Mouse (Mus musculus) intestine, embryonic 16.5 days (tissue): ENCODE data around the gene Ncbp3. TPM values are rescaled to one million over a fixed set of nuclear protein-coding genes. Genes with fewer than 3 reads are reported as not detected.

Experiments
- ATAC-seq: fragments of 200-750 bp; cut with Nextera tagmentation; 2 replicates; pipeline ENCODE4 v1.8.0; 2017; ENCODE audit warnings: moderate TSS enrichment, moderate library complexity
- H3K27ac ChIP-seq: fragments of 300-500 bp; sonication (generic); 2 replicates; pipeline ENCODE4 v1.5.1; 2014; ENCODE audit warnings: mild to moderate bottlenecking, low read length
- H3K27me3 ChIP-seq: fragments of 300-500 bp; sonication (generic); replicated peaks from 2 replicates; pipeline ENCODE4 v1.6.1; 2014; ENCODE audit warnings: low read length, control low read depth, mixed read lengths; ENCODE audit not compliant: control insufficient read depth, insufficient read depth
- H3K36me3 ChIP-seq: fragments of 300-500 bp; sonication (generic); 2 replicates; pipeline ENCODE4 v1.6.1; 2014; ENCODE audit warnings: low read length, control low read depth; ENCODE audit not compliant: control insufficient read depth, insufficient read depth
- H3K4me1 ChIP-seq: fragments of 300-500 bp; sonication (generic); 2 replicates; pipeline ENCODE4 v1.6.1; 2014; ENCODE audit warnings: low read length, control low read depth, mixed read lengths; ENCODE audit not compliant: control insufficient read depth, insufficient read depth
- H3K4me2 ChIP-seq: fragments of 300-500 bp; sonication (generic); 2 replicates; pipeline ENCODE4 v1.6.1; 2014; ENCODE audit warnings: low read depth, low read length, control low read depth
- H3K4me3 ChIP-seq: fragments of 300-500 bp; sonication (generic); 2 replicates; pipeline ENCODE4 v1.5.1; 2014; ENCODE audit warnings: mild to moderate bottlenecking, low read length
- H3K9ac ChIP-seq: fragments of 300-500 bp; sonication (generic); 2 replicates; pipeline ENCODE4 v1.6.1; 2014; ENCODE audit warnings: low read depth, low read length
- H3K9me3 ChIP-seq: fragments of 300-500 bp; sonication (generic); 2 replicates; pipeline ENCODE4 v1.6.1; 2016; ENCODE audit warnings: low read length, control low read depth; ENCODE audit not compliant: control insufficient read depth
- WGBS: fragments of 180-500 bp; shearing (Covaris S2); extraction: QIAGEN DNeasy Blood & Tissue Kit; methylation state at CpG from one replicate; pipeline ENCODE4 v1.1.7; 2014; 5-methylcytosine and 5-hydroxymethylcytosine counted together
- polyA plus RNA-seq: library from polyadenylated mRNA; unstranded; fragments of >200 nt; fragmentation: Nextera tagmentation; extraction: Ambion mirVana; gene quantifications from 2 replicates; pipeline ENCODE4 v1.2.1, GENCODE M21; 2015

Ncbp3 gene
- polyA plus RNA-seq, 1 experiment from 2014 or later: 8.3 TPM

DNA sequence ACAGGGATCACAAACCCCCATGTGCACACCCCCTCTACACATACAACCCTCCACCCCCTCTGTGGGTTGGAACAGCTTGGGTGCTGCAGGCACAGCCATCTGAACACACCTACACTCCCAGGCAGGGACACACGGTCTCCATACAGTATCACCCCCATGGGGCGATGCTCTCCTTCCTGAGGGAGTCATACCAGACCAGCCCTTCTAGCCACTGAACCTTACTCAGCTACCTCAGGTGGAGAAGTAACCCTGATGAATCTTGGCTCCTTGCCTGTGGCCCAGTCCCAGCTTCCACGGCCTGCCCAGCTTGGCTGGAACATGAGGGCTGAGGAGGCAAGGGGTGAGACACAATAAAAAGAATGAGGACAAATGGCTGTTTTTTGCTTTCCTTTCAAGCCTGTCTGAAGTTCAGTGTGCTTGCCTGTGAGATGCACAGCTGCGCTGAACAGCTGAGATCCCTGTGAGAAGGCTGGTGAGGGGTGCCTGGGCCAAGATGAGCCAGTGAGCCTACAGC is 32.7 kb upstream of the Ncbp3 start:
- ATAC-seq: no peak
- 80% methylated on average over 4 of the region's 4 CpGs for WGBS
- Histone ChIP-seq H3K27ac (no peak overlapping the region), H3K9ac (peak overlapping the region; percentile 32; the same call in 1 of the 2 replicates), H3K9me3 (no peaks in the 10 kb centered on the region), H3K36me3 (no peaks in the 10 kb centered on the region), H3K4me2 (no peak overlapping the region), H3K4me3 (no peak overlapping the region), H3K27me3 (peaks cover 3% of the 10 kb centered on the region; the same call in 1 of the 2 replicates), H3K4me1 (peaks cover 28% of the 10 kb centered on the region)

GRCm38 (mm10) chr11:73015391-73016102 is 32.0 kb upstream of the Ncbp3 start:
- no peak overlapping the region for H3K4me2 ChIP-seq
- no peaks in the 10 kb centered on the region for H3K36me3 ChIP-seq
- peaks cover 28% of the 10 kb centered on the region for H3K4me1 ChIP-seq
- WGBS: 61% methylated on average over 5 of the region's 5 CpGs
- H3K9me3 ChIP-seq: no peaks in the 10 kb centered on the region
- ATAC-seq: no peak
- H3K27me3 ChIP-seq: peaks cover 8% of the 10 kb centered on the region; the same call in 1 of the 2 replicates
- H3K4me3 ChIP-seq: no peak overlapping the region
- peak overlapping the region; percentile 32; the same call in 1 of the 2 replicates for H3K9ac ChIP-seq
- H3K27ac ChIP-seq: no peak overlapping the region

DNA sequence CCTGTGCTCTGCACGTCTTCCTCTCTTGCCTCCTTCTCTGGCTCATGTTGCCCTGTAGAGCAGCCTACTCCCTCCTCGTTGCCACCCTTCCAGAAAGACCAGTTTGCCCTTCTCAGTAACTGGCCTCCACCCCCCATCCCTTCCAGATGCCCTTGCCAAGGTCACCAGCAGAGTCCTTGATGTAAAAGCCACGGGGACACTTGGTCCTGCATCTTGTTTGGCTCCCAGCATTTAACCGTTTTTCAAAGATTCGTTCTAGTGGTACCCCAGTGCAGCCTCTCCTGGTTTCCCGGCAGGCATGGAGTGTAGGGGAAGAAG is 31.5 kb upstream of the Ncbp3 start:
- Histone ChIP-seq H3K9ac (no peak overlapping the region; the same call in 1 of the 2 replicates), H3K4me1 (peaks cover 28% of the 10 kb centered on the region), H3K27ac (no peak overlapping the region), H3K4me2 (no peak overlapping the region), H3K9me3 (no peaks in the 10 kb centered on the region), H3K27me3 (peaks cover 8% of the 10 kb centered on the region; the same call in 1 of the 2 replicates), H3K36me3 (no peaks in the 10 kb centered on the region), H3K4me3 (no peak overlapping the region)
- ATAC-seq: no peak
- WGBS: 70% methylated on average over 6 of the region's 6 CpGs

DNA sequence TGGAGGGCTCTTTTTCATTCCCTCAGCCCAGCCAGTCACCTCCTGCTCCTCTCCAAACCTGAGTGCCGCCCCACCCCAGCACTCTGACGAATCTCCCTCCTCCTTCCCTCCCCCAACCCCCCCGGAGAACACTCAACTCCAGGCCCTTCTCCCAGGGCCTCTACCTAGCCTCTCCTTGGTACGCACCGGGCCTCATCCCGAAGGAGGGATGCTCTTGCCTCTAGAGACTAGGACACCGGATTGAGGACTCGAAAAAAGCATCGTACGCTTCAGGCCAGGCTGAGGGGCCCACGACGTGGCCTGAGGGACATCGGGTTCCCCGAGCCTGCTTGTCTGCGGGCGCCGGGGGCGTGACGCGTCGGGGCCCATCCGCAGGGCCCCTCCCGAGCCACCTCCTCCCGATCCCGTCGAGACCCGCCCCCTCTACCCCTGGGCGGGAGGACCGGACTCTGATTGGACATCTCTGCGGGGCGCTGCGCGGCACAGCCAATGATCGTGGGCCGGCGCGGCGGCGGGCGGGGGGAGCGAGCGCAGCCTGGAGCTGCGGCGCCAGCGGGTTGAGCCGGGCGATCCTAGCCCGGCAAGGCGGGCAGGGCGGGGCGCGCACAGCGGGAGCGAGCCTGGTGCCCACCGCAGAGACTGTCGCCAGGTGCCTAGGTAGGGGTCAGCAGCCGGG is 29.0 kb upstream of the Ncbp3 start, which contains the start of gene Camkk1:
Camkk1 (plus strand) TSS at position 538 of the 676 bp plus-strand sequence.
- H3K4me1 ChIP-seq: peaks cover 31% of the 10 kb centered on the region
- no peaks in the 10 kb centered on the region for H3K9me3 ChIP-seq
- H3K27ac ChIP-seq: no peak within 1 kb of the TSS
- peak within 1 kb of the TSS; percentile 77 for H3K4me3 ChIP-seq
- peaks cover 8% of the 10 kb centered on the region; the same call in 1 of the 2 replicates for H3K27me3 ChIP-seq
- H3K4me2 ChIP-seq: peak within 1 kb of the TSS; percentile 97
- under 1% methylated on average over 57 of the region's 57 CpGs for WGBS
- H3K36me3 ChIP-seq: no peaks in the 10 kb centered on the region
- peak; percentile 97 for ATAC-seq
- peak within 1 kb of the TSS; percentile 73 for H3K9ac ChIP-seq

GRCm38 (mm10) chr11:73019147-73019795 is 28.3 kb upstream of the Ncbp3 start:
- Histone ChIP-seq H3K4me2 (peak overlapping the region; percentile 97), H3K4me1 (peaks cover 36% of the 10 kb centered on the region), H3K27me3 (peaks cover 8% of the 10 kb centered on the region; the same call in 1 of the 2 replicates), H3K9ac (peak overlapping the region; percentile 73), H3K9me3 (no peaks in the 10 kb centered on the region), H3K27ac (no peak overlapping the region), H3K4me3 (peak overlapping the region; percentile 77), H3K36me3 (no peaks in the 10 kb centered on the region)
- under 1% methylated on average over 46 of the region's 46 CpGs for WGBS
- peak; percentile 47 for ATAC-seq

GRCm38 (mm10) chr11:73020953-73021800 is 26.4 kb upstream of the Ncbp3 start:
- 62% methylated on average over 7 of the region's 7 CpGs for WGBS

DNA sequence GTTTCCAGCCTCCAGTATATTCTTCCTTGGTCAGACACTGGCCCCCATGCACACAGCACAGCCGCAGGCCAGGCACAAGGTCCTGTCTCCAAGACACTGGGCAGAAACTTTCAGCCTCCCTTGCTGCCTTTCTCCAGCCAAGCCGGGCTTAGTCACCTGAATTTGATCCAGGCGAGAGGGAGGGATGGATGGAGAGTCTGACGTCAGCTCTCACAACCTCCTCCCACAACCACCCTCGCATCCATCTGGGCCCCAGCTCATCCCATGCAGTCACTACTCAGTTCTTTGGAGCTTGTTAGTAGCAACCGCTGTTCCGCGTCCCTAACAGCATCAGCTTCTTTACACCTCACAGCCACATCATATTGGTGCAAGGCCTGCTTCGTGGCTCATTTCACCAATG is 24.5 kb upstream of the Ncbp3 start:
- no peak for ATAC-seq
- 0 out of 2 replicates have a peak overlapping the region, but pooled peaks have one; percentile 31 for H3K9ac ChIP-seq
- no peaks in the 10 kb centered on the region for H3K9me3 ChIP-seq
- H3K27me3 ChIP-seq: peaks cover 8% of the 10 kb centered on the region; the same call in 1 of the 2 replicates
- no peak overlapping the region for H3K4me2 ChIP-seq
- 48% methylated on average over 9 of the region's 9 CpGs for WGBS
- H3K36me3 ChIP-seq: no peaks in the 10 kb centered on the region
- peaks cover 31% of the 10 kb centered on the region for H3K4me1 ChIP-seq
- no peak overlapping the region for H3K4me3 ChIP-seq
- no peak overlapping the region for H3K27ac ChIP-seq

More at GRCm38 (mm10) chr11:73020953-73021800, 26.4 kb upstream of the Ncbp3 start:
- H3K9me3 ChIP-seq: no peaks in the 10 kb centered on the region
- no peak overlapping the region for H3K9ac ChIP-seq
- no peak overlapping the region for H3K27ac ChIP-seq
- H3K36me3 ChIP-seq: no peaks in the 10 kb centered on the region
- peaks cover 8% of the 10 kb centered on the region; the same call in 1 of the 2 replicates for H3K27me3 ChIP-seq
- no peak overlapping the region for H3K4me3 ChIP-seq
- no peak overlapping the region for H3K4me2 ChIP-seq
- H3K4me1 ChIP-seq: peaks cover 32% of the 10 kb centered on the region
- no peak for ATAC-seq

GRCm38 (mm10) chr11:73023827-73024226 is 23.8 kb upstream of the Ncbp3 start:
- H3K4me2 ChIP-seq: no peak overlapping the region
- no peaks in the 10 kb centered on the region for H3K36me3 ChIP-seq
- H3K9me3 ChIP-seq: no peaks in the 10 kb centered on the region
- no peak for ATAC-seq
- H3K4me3 ChIP-seq: no peak overlapping the region
- WGBS: 44% methylated on average over 4 of the region's 4 CpGs
- peaks cover 8% of the 10 kb centered on the region; the same call in 1 of the 2 replicates for H3K27me3 ChIP-seq
- peak overlapping the region; percentile 8; the same call in 1 of the 2 replicates for H3K9ac ChIP-seq
- peak overlapping the region; percentile 63 for H3K27ac ChIP-seq
- peaks cover 27% of the 10 kb centered on the region for H3K4me1 ChIP-seq
